Mouse (Mus musculus) hindbrain, embryonic 16.5 days (tissue): Measurements from ENCODE around the gene Cenpu. TPM values are rescaled to one million over a fixed set of nuclear protein-coding genes. Genes with fewer than 3 reads are reported as not detected.

Experiments
- ATAC-seq: fragments of 200-750 bp; cut with Nextera tagmentation; 2 replicates; pipeline ENCODE4 v1.8.0; 2017; ENCODE audit warnings: moderate TSS enrichment, moderate library complexity
- H3K27ac ChIP-seq: fragments of 300-500 bp; sonication (generic); 2 replicates; pipeline ENCODE4 v1.5.1; 2014; ENCODE audit warnings: low read depth, mild to moderate bottlenecking, control low read depth, low read length, moderate library complexity
- H3K27me3 ChIP-seq: fragments of 300-500 bp; sonication (generic); replicated peaks from 2 replicates; pipeline ENCODE4 v1.6.1; 2014; ENCODE audit warnings: low read length; ENCODE audit not compliant: control insufficient read depth, insufficient read depth
- H3K36me3 ChIP-seq: fragments of 300-500 bp; sonication (generic); 2 replicates; pipeline ENCODE4 v1.6.1; 2014; ENCODE audit warnings: mild to moderate bottlenecking, low read length, moderate library complexity, mixed read lengths; ENCODE audit not compliant: control insufficient read depth, insufficient read depth
- H3K4me1 ChIP-seq: fragments of 300-500 bp; sonication (generic); 2 replicates; pipeline ENCODE4 v1.6.1; 2014; ENCODE audit warnings: low read depth, low read length; ENCODE audit not compliant: control insufficient read depth, insufficient read depth
- H3K4me2 ChIP-seq: fragments of 300-500 bp; sonication (generic); 2 replicates; pipeline ENCODE4 v1.6.1; 2014; ENCODE audit warnings: mild to moderate bottlenecking, low read length, control low read depth, moderate library complexity
- H3K4me3 ChIP-seq: fragments of 300-500 bp; sonication (generic); 2 replicates; pipeline ENCODE4 v1.5.1; 2014; ENCODE audit warnings: mild to moderate bottlenecking, low read length, control low read depth, moderate library complexity
- H3K9ac ChIP-seq: fragments of 300-500 bp; sonication (generic); 2 replicates; pipeline ENCODE4 v1.6.1; 2014; ENCODE audit warnings: low read depth, mild to moderate bottlenecking, control low read depth, low read length, moderate library complexity
- H3K9me3 ChIP-seq: fragments of 300-500 bp; sonication (generic); 2 replicates; pipeline ENCODE4 v1.6.1; 2014; ENCODE audit warnings: mild to moderate bottlenecking, low read length, moderate library complexity; ENCODE audit not compliant: control insufficient read depth
- WGBS: fragments of 180-500 bp; shearing (Covaris S2); extraction: QIAGEN DNeasy Blood & Tissue Kit; methylation state at CpG from one replicate; pipeline ENCODE4 v1.1.7; 2014; 5-methylcytosine and 5-hydroxymethylcytosine counted together
- polyA plus RNA-seq: library from polyadenylated mRNA; unstranded; fragments of >200 nt; fragmentation: Nextera tagmentation; extraction: Ambion mirVana; gene quantifications from 2 replicates; pipeline ENCODE4 v1.2.1, GENCODE M21; 2015

Gene Cenpu
- polyA plus RNA-seq, 1 experiment from 2014 or later: 7.4 TPM

- Histone ChIP-seq H3K9ac (no peak overlapping the region), H3K4me2 (no peak overlapping the region), H3K27me3 (no peaks in the 10 kb centered on the region), H3K36me3 (peaks cover 9% of the 10 kb centered on the region), H3K4me1 (no peaks in the 10 kb centered on the region), H3K9me3 (no peaks in the 10 kb centered on the region), H3K27ac (no peak overlapping the region), H3K4me3 (no peak overlapping the region)
- ATAC-seq: no peak
- WGBS: 100% methylated on average over 1 of the region's 1 CpGs
These were observed 37.8 kb upstream of the Cenpu start for GRCm38 (mm10) chr8:46514027-46514426.

DNA sequence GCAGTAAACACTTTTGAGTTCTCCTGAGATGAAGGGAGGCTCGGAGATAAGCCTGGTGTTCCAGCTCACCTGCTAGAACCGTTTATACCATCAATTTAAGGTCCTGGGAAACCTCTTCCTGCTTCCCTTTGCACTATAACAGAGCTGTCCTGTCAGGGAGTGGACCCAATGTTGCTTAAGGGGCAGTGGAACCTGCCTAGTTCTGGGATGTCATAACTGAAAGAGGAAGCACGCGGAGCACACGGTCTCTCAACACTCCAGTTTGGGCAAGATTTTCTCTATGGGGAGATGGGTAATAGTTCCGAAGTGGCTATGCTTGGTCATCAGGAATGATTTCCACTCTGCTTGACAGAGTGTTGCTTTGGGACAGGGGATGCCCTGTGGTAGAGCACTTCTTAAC is 31.2 kb upstream of the Cenpu start:
- peaks cover 8% of the 10 kb centered on the region for H3K36me3 ChIP-seq
- 89% methylated on average over 6 of the region's 6 CpGs for WGBS
- H3K4me1 ChIP-seq: no peaks in the 10 kb centered on the region
- H3K4me2 ChIP-seq: no peak overlapping the region
- no peak for ATAC-seq
- H3K27me3 ChIP-seq: no peaks in the 10 kb centered on the region
- H3K4me3 ChIP-seq: no peak overlapping the region
- H3K9ac ChIP-seq: no peak overlapping the region
- no peak overlapping the region for H3K27ac ChIP-seq
- no peaks in the 10 kb centered on the region for H3K9me3 ChIP-seq

- H3K9me3 ChIP-seq: no peaks in the 10 kb centered on the region
- no peak overlapping the region for H3K9ac ChIP-seq
- no peak overlapping the region for H3K4me2 ChIP-seq
- 0 out of 2 replicates have a peak, but pooled peaks cover 7% of the 10 kb centered on the region for H3K36me3 ChIP-seq
- H3K4me1 ChIP-seq: no peaks in the 10 kb centered on the region
- H3K27ac ChIP-seq: no peak overlapping the region
- 89% methylated on average over 8 of the region's 8 CpGs for WGBS
- ATAC-seq: no peak
- H3K27me3 ChIP-seq: no peaks in the 10 kb centered on the region
- no peak overlapping the region for H3K4me3 ChIP-seq
These were observed 25.7 kb upstream of the Cenpu start for GRCm38 (mm10) chr8:46526098-46526497.

DNA sequence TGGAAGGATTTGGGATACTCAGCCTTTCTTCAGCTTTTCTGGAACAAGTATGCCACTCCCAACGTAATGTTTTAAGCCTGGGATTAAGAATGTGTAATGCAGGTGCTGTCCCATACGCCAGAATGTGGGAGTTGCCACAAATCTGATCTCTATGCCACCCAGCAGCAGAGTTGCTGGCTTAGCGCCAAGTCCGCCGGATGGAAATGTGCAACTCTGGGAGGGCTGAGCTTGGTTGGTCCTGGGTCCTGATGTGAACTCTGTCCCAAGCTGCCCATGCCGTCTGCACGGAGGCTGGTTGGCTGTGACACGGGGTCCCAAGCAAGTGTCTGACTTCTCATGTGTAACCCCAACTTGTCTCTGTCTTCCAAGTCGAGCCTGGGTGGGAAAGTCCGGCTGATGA is 25.0 kb upstream of the Cenpu start:
- no peak overlapping the region for H3K9ac ChIP-seq
- 0 out of 2 replicates have a peak, but pooled peaks have one; percentile 14 for ATAC-seq
- WGBS: 63% methylated on average over 10 of the region's 10 CpGs

GRCm38 (mm10) chr8:46529508-46529907 is 22.3 kb upstream of the Cenpu start:
- H3K4me1 ChIP-seq: no peaks in the 10 kb centered on the region
- H3K4me3 ChIP-seq: no peak overlapping the region
- no peak for ATAC-seq
- no peaks in the 10 kb centered on the region for H3K27me3 ChIP-seq
- peaks cover 10% of the 10 kb centered on the region for H3K36me3 ChIP-seq
- WGBS: 82% methylated on average over 4 of the region's 4 CpGs
- no peak overlapping the region for H3K27ac ChIP-seq
- no peaks in the 10 kb centered on the region for H3K9me3 ChIP-seq
- H3K4me2 ChIP-seq: no peak overlapping the region
- H3K9ac ChIP-seq: no peak overlapping the region

More for the DNA sequence above, 25.0 kb upstream of the Cenpu start:
- H3K9me3 ChIP-seq: no peaks in the 10 kb centered on the region
- peaks cover 11% of the 10 kb centered on the region for H3K36me3 ChIP-seq
- no peak overlapping the region for H3K4me2 ChIP-seq
- no peaks in the 10 kb centered on the region for H3K4me1 ChIP-seq
- no peak overlapping the region for H3K4me3 ChIP-seq
- H3K27ac ChIP-seq: no peak overlapping the region
- H3K27me3 ChIP-seq: no peaks in the 10 kb centered on the region

DNA sequence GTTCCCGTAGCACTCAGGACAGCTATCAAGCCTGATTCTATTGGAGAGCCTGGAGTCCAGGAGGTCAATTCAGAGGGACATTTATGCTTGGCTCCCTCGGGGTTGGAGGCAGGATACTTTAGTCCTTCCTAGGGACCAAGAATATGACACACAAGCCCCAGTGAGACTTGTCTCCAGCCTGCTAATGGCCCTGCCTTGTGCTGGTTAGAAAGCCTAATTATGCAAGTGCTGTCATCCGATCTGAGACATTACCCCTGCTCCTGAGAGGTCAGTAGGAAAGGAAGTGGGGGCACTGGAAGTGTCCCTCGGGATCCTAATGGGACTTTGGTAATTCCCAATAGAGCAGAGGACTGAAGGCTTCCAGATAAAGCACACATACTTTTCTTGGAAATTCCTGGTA is 21.3 kb upstream of the Cenpu start:
- Histone ChIP-seq H3K27ac (no peak overlapping the region), H3K36me3 (peaks cover 16% of the 10 kb centered on the region), H3K27me3 (no peaks in the 10 kb centered on the region), H3K4me3 (no peak overlapping the region), H3K9ac (no peak overlapping the region), H3K9me3 (no peaks in the 10 kb centered on the region), H3K4me1 (no peaks in the 10 kb centered on the region), H3K4me2 (no peak overlapping the region)
- no peak for ATAC-seq
- WGBS: 60% methylated on average over 4 of the region's 4 CpGs

DNA sequence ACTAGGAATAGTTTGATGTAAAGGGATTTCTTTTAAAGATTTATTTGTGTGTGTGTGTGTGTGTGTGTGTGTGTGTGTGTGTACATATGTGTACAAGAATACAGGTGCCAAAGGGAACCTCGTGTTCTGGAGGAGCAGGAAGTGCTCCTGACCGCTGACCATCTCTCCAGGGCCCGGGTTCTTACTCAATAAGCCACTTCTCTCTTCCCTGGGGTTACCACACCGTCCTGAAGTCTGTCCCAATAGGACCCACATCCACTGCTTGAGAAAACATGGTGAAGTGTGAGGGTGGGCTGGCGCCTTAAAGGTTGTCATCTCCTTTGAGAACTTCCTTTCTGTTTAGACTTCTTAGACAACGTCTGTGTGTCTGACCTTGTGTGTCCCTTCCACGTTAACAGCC is 17.9 kb upstream of the Cenpu start:
- H3K36me3 ChIP-seq: peaks cover 22% of the 10 kb centered on the region
- H3K27me3 ChIP-seq: no peaks in the 10 kb centered on the region
- H3K9me3 ChIP-seq: no peaks in the 10 kb centered on the region
- no peak overlapping the region for H3K4me2 ChIP-seq
- no peaks in the 10 kb centered on the region for H3K4me1 ChIP-seq
- no peak for ATAC-seq
- WGBS: 87% methylated on average over 7 of the region's 7 CpGs
- H3K9ac ChIP-seq: no peak overlapping the region
- H3K27ac ChIP-seq: no peak overlapping the region
- H3K4me3 ChIP-seq: no peak overlapping the region

GRCm38 (mm10) chr8:46539701-46540100 is 12.1 kb upstream of the Cenpu start:
- Histone ChIP-seq H3K9me3 (no peaks in the 10 kb centered on the region), H3K27me3 (no peaks in the 10 kb centered on the region), H3K9ac (no peak overlapping the region), H3K4me1 (no peaks in the 10 kb centered on the region), H3K36me3 (0 out of 2 replicates have a peak, but pooled peaks cover 12% of the 10 kb centered on the region), H3K4me3 (no peak overlapping the region), H3K27ac (no peak overlapping the region), H3K4me2 (no peak overlapping the region)
- peak; percentile 84 for ATAC-seq
- 44% methylated on average over 5 of the region's 5 CpGs for WGBS

- no peaks in the 10 kb centered on the region for H3K36me3 ChIP-seq
- no peaks in the 10 kb centered on the region for H3K9me3 ChIP-seq
- 77% methylated on average over 7 of the region's 7 CpGs for WGBS
- H3K27ac ChIP-seq: no peak overlapping the region
- no peak overlapping the region for H3K4me3 ChIP-seq
- no peaks in the 10 kb centered on the region for H3K27me3 ChIP-seq
- no peaks in the 10 kb centered on the region for H3K4me1 ChIP-seq
- no peak overlapping the region for H3K9ac ChIP-seq
- ATAC-seq: no peak
- H3K4me2 ChIP-seq: no peak overlapping the region
These were observed 8.6 kb upstream of the Cenpu start for GRCm38 (mm10) chr8:46543191-46543590.

- Histone ChIP-seq H3K9me3 (no peaks in the 10 kb centered on the region), H3K9ac (no peak overlapping the region), H3K4me3 (no peak overlapping the region), H3K36me3 (no peaks in the 10 kb centered on the region), H3K4me2 (no peak overlapping the region), H3K4me1 (no peaks in the 10 kb centered on the region), H3K27ac (no peak overlapping the region), H3K27me3 (no peaks in the 10 kb centered on the region)
- WGBS: 75% methylated on average over 6 of the region's 6 CpGs
- no peak for ATAC-seq
These were observed 8.2 kb upstream of the Cenpu start for GRCm38 (mm10) chr8:46543662-46544061.
